In the genomic region with DNA sequence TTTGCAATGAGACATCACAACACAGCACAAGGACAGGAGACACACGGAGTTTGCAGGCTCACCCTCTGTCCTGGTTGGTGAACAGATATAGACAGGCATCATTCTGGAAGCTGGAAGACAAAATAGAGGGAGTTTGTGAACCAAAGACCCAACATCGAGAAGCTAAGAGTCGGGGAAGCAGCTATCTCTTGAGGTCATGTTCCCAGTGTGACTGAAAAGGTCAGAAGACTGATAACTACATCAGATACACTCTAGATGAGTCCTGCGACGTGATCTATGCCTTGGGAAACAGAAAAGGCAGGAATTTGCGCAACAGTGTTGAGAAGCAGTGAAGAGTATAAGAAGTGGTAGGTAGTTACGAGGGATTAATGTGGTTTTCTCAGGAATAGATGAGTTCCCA, we compare ENCODE assay signal across 23 mouse cellular contexts.
DNase-seq lines count a peak whose midpoint lies in the region; ATAC-seq lines count a peak whose summit lies in the region.
"Had no signal": no experiment of that assay in that cellular context is flagged by ENCODE, and none has a peak within 500 bp of the region (broad histone marks: within the 10 kb centered on the region; RNA-seq: fewer than 3 reads in every experiment).

No protein-coding gene starts in this region.

- 72% methylated on average over 7 of the region's 7 CpGs for WGBS in heart, embryonic 12.5 days

- H3K9me3 ChIP-seq in heart, embryonic 12.5 days (replicated peaks), result no peaks in the 10 kb centered on the region

- H3K9ac ChIP-seq in heart, embryonic 12.5 days, result no peak overlapping the region

- peaks cover 1% of the 10 kb centered on the region; the same call in 1 of the 2 replicates for H3K4me1 ChIP-seq in heart, embryonic 12.5 days (replicated peaks)

- no peaks in the 10 kb centered on the region for H3K27me3 ChIP-seq in heart, embryonic 12.5 days (replicated peaks)
- H3K27me3 ChIP-seq: CH12.LX, Patski had no signal

- DNase-seq in heart, adult 11 months, result peak; percentile 12
- DNase-seq in 3T3-L1 (ENCODE audit: low read depth, low spot score) (peak; percentile 96), adipocyte (ENCODE audit: low spot score) (peak; percentile 96)
- no peak for DNase-seq in kidney, adult 18-20 months
- no peak for DNase-seq in layer of hippocampus, postnatal 36 days
- DNase-seq: adrenal gland, adult 2 months; adrenal gland, adult 8-10 months; adrenal gland, postnatal 10 days; adrenal gland, postnatal 14 days; adrenal gland, postnatal 25 days; adrenal gland, postnatal 36 days; B cell, adult 2 months; cerebellum, adult 11 months; cerebellum, adult 11-12 months; cerebellum, adult 18-20 months; cerebellum, adult 2 months; cerebellum, adult 8-10 months had no signal

- no peaks in the 10 kb centered on the region for H3K36me3 ChIP-seq in heart, embryonic 12.5 days
- H3K36me3 ChIP-seq: G1E had no signal

- no peak overlapping the region for H3K4me2 ChIP-seq in heart, embryonic 12.5 days

- no peak for ATAC-seq in heart, embryonic 12.5 days (ENCODE audit: insufficient number of reproducible peaks, low FRiP score)
- ATAC-seq: activated CD4-positive, CD25-positive, alpha-beta regulatory T cell, adult 4 months; CD4-positive, CD25-positive, alpha-beta regulatory T cell, adult 4 months; Patski had no signal

- no peak overlapping the region for H3K27ac ChIP-seq in heart, embryonic 12.5 days (ENCODE audit: poor library complexity, severe bottlenecking)

- H3K4me3 ChIP-seq in heart, embryonic 12.5 days, result no peak overlapping the region

Comparison
In these comparisons a context has a peak if more than half of its experiments do, and no peak if none do; other contexts are left out.
1. DNase-seq: peak in heart, adult 11 months (single experiment), 3T3-L1 (single experiment) and adipocyte (single experiment); none in kidney, adult 18-20 months (single experiment) and layer of hippocampus, postnatal 36 days (0 of 2).